Mouse (Mus musculus): ENCODE measurements at regions not wholly inside any gene's neighbourhood (a gene's known extent, or its start where the extent isn't known, plus 50 kb on each side); places are given as distances from the start of the nearest gene placed in this dataset.

DNA sequence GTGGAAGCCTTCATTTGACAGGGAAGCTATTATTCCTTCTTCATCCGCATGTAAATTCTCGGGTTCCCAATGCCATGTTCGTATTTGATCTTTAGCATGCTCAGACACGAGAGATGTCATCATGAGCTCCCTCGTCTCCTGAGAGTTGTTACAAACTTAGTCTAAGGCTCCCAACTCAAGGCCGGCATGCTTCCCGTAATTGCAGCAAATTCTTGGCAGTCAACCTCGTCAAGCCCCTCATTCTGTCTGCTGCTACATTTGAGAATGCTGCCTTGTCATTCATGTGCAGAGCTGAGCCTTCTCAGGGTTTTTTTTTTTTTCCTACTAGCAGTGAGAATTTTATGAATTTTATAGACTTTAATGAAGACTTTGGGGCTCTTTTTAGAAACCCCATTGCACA lies 268.3 kb upstream of the Cwc22 start:
- TF ChIP-seq EP300 (IDR thresholded peaks at IDR 0.05; ENCODE audit: low read depth) (no peak), CTCF (IDR thresholded peaks at IDR 0.05; ENCODE audit: low read depth) (no peak)
